Mouse (Mus musculus): ENCODE results near the gene Dnajc17.

- TF ChIP-seq CTCF (IDR thresholded peaks at IDR 0.05) (no peak), EP300 (IDR thresholded peaks at IDR 0.05; ENCODE audit: insufficient read depth, low read depth, low read length) (no peak), POLR2A (IDR thresholded peaks at IDR 0.05; ENCODE audit: insufficient read depth, low read depth, low read length) (no peak)
These were observed 31.1 kb downstream of the Dnajc17 start for GRCm38 (mm10) chr2:119177384-119177939.
